Mouse (Mus musculus) midbrain, postnatal 0 days (tissue): ENCODE measurements at regions not wholly inside any gene's neighbourhood (a gene's known extent, or its start where the extent isn't known, plus 50 kb on each side); places are given as distances from the start of the nearest gene placed in this dataset.
"Not testable (repeated sequence)": the region's sequence is repeated elsewhere in the genome, so short reads cannot be mapped to it uniquely, and the experiment has no call there.

ENCODE experiments used
- ATAC-seq: fragments of 200-750 bp; cut with Nextera tagmentation; 2 replicates; pipeline ENCODE4 v1.8.0; 2017; ENCODE audit warnings: moderate number of reproducible peaks, mild to moderate bottlenecking, moderate TSS enrichment, moderate library complexity; ENCODE audit not compliant: low FRiP score
- DNase-seq: peaks from one replicate; pipeline ENCODE4 v3.0.0-alpha.2; 2015; ENCODE audit warnings: low spot score
- H3K27ac ChIP-seq: fragments of 300-500 bp; sonication (generic); 2 replicates; pipeline ENCODE4 v1.5.1; 2014; ENCODE audit warnings: low read depth, mild to moderate bottlenecking, low read length, mixed read lengths
- H3K27me3 ChIP-seq: fragments of 300-500 bp; sonication (generic); 2 replicates; pipeline ENCODE4 v1.6.1; 2014; ENCODE audit warnings: low read length, control low read depth, mixed read lengths; ENCODE audit not compliant: insufficient read depth
- H3K36me3 ChIP-seq: fragments of 300-500 bp; sonication (generic); 2 replicates; pipeline ENCODE4 v1.6.1; 2014; ENCODE audit warnings: low read length, control low read depth, mixed read lengths; ENCODE audit not compliant: insufficient read depth
- H3K4me1 ChIP-seq: fragments of 300-500 bp; sonication (generic); 2 replicates; pipeline ENCODE4 v1.6.1; 2014; ENCODE audit warnings: mild to moderate bottlenecking, control low read depth, antibody characterized with exemption, low read length, mixed read lengths; ENCODE audit not compliant: insufficient read depth
- H3K4me2 ChIP-seq: fragments of 300-500 bp; sonication (generic); 2 replicates; pipeline ENCODE4 v1.6.1; 2014; ENCODE audit warnings: low read depth, mild to moderate bottlenecking, low read length, mixed read lengths; ENCODE audit not compliant: poor library complexity, severe bottlenecking
- H3K4me3 ChIP-seq: fragments of 300-500 bp; sonication (generic); 2 replicates; pipeline ENCODE4 v1.5.1; 2014; ENCODE audit warnings: low read depth, mild to moderate bottlenecking, low read length, moderate library complexity
- H3K9ac ChIP-seq: fragments of 300-500 bp; sonication (generic); replicated peaks from 2 replicates; pipeline ENCODE4 v1.6.1; 2014; ENCODE audit warnings: mild to moderate bottlenecking, low read length, moderate library complexity, mixed read lengths; ENCODE audit not compliant: poor library complexity, severe bottlenecking
- H3K9me3 ChIP-seq: fragments of 300-500 bp; sonication (generic); 2 replicates; pipeline ENCODE4 v1.6.1; 2016; ENCODE audit warnings: low read length, control low read depth
- CTCF ChIP-seq: IDR thresholded peaks from 2 replicates; pipeline ENCODE4 v1.5.1; 2016; ENCODE audit warnings: antibody characterized with exemption, mild to moderate bottlenecking
- WGBS: fragments of 180-500 bp; shearing (Covaris S2); extraction: QIAGEN DNeasy Blood & Tissue Kit; methylation state at CpG from one replicate; pipeline ENCODE4 v1.1.7; 2014; 5-methylcytosine and 5-hydroxymethylcytosine counted together

GRCm38 (mm10) chr6:25101761-25102160 is 145.7 kb upstream of the Tmem229a start:
- no peak overlapping the region for H3K27ac ChIP-seq
- TF ChIP-seq CTCF: no peak
- DNase-seq (no peak), ATAC-seq (no peak)
- no peak overlapping the region for H3K9ac ChIP-seq
- H3K4me2 ChIP-seq: no peak overlapping the region
- H3K27me3 ChIP-seq: no peaks in the 10 kb centered on the region
- H3K9me3 ChIP-seq: no peaks in the 10 kb centered on the region
- H3K4me3 ChIP-seq: no peak overlapping the region
- H3K36me3 ChIP-seq: no peaks in the 10 kb centered on the region
- H3K4me1 ChIP-seq: no peaks in the 10 kb centered on the region

GRCm38 (mm10) chr6:25087167-25087566 is 131.1 kb upstream of the Tmem229a start:
- no peaks in the 10 kb centered on the region for H3K9me3 ChIP-seq
- no peak overlapping the region for H3K4me3 ChIP-seq
- TF ChIP-seq CTCF: no peak
- H3K27me3 ChIP-seq: no peaks in the 10 kb centered on the region
- H3K27ac ChIP-seq: no peak overlapping the region
- H3K4me2 ChIP-seq: no peak overlapping the region
- WGBS: 70% methylated on average over 1 of the region's 1 CpGs
- DNase-seq: peak; percentile 5
- H3K9ac ChIP-seq: no peak overlapping the region
- H3K36me3 ChIP-seq: no peaks in the 10 kb centered on the region
- no peaks in the 10 kb centered on the region for H3K4me1 ChIP-seq
- ATAC-seq: no peak

- WGBS: 78% methylated on average over 2 of the region's 2 CpGs
- Histone ChIP-seq H3K9me3 (no peaks in the 10 kb centered on the region), H3K27me3 (no peaks in the 10 kb centered on the region), H3K27ac (no peak overlapping the region), H3K4me1 (no peaks in the 10 kb centered on the region), H3K36me3 (no peaks in the 10 kb centered on the region), H3K9ac (no peak overlapping the region), H3K4me2 (no peak overlapping the region), H3K4me3 (no peak overlapping the region)
- ATAC-seq: no peak
- no peak for DNase-seq
- no peak for TF ChIP-seq CTCF
These were observed 129.8 kb upstream of the Tmem229a start for GRCm38 (mm10) chr6:25085871-25086270.

- WGBS: 77% methylated on average over 4 of the region's 4 CpGs
- H3K27me3 ChIP-seq, H3K9me3 ChIP-seq, ATAC-seq, DNase-seq, H3K4me3 ChIP-seq, H3K4me1 ChIP-seq, H3K4me2 ChIP-seq, H3K9ac ChIP-seq, H3K36me3 ChIP-seq, H3K27ac ChIP-seq: not testable (repeated sequence)
These were observed 129.2 kb upstream of the Tmem229a start for GRCm38 (mm10) chr6:25085296-25085695.

GRCm38 (mm10) chr6:25065913-25066312 is 109.8 kb upstream of the Tmem229a start:
- Histone ChIP-seq H3K27me3 (no peaks in the 10 kb centered on the region), H3K4me2 (no peak overlapping the region), H3K9me3 (no peaks in the 10 kb centered on the region), H3K4me3 (no peak overlapping the region), H3K27ac (no peak overlapping the region), H3K36me3 (no peaks in the 10 kb centered on the region), H3K9ac (no peak overlapping the region), H3K4me1 (no peaks in the 10 kb centered on the region)
- no peak for TF ChIP-seq CTCF
- WGBS: 39% methylated on average over 6 of the region's 6 CpGs
- DNase-seq (no peak), ATAC-seq (no peak)

GRCm38 (mm10) chr6:25032878-25033509 is 76.9 kb upstream of the Tmem229a start:
- no peak overlapping the region for H3K27ac ChIP-seq
- no peaks in the 10 kb centered on the region for H3K9me3 ChIP-seq
- H3K4me3 ChIP-seq: no peak overlapping the region
- no peaks in the 10 kb centered on the region for H3K27me3 ChIP-seq
- DNase-seq (no peak), ATAC-seq (no peak)
- no peak overlapping the region for H3K9ac ChIP-seq
- H3K36me3 ChIP-seq: no peaks in the 10 kb centered on the region
- no peak overlapping the region for H3K4me2 ChIP-seq
- WGBS: 29% methylated on average over 2 of the region's 2 CpGs
- H3K4me1 ChIP-seq: peaks cover 4% of the 10 kb centered on the region; the same call in 1 of the 2 replicates
- no peak for TF ChIP-seq CTCF
